Comparison of ENCODE assay signal across 21 mouse cellular contexts in the genomic region with DNA sequence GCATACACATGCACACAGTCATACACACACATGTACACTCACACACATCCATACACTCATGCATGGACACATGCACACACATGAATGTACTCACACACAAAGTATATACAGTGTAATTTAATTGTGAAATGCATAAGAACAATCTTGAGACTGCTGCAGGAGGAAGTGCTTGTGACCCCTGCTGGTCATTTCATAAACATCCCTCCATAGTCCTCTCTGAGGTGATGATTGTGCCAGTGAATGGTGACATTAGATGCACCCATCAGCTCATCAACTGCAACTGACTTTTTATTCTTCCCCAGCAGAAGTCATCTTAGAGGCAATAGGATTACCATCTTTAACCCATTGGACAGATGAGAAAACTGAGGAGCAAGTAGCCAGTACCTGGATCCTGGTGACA.
A peak's percentile ranks its signal among the peaks of the same experiment; 100 is the strongest.
DNase-seq lines count a peak whose midpoint lies in the region; ATAC-seq and TF ChIP-seq lines count a peak whose summit lies in the region.
"Had no signal": no experiment of that assay in that cellular context is flagged by ENCODE, and none has a peak within 500 bp of the region (broad histone marks: within the 10 kb centered on the region; RNA-seq: fewer than 3 reads in every experiment).

No protein-coding gene starts in this region.

- no peaks in the 10 kb centered on the region for H3K4me1 ChIP-seq in intestine, postnatal 0 days (replicated peaks; ENCODE audit: control insufficient read depth, insufficient read depth, low read length)
- H3K4me1 ChIP-seq in intestine, embryonic 15.5 days (replicated peaks) = no peaks in the 10 kb centered on the region
- H3K4me1 ChIP-seq in midbrain, embryonic 14.5 days (ENCODE audit: control insufficient read depth, insufficient read depth, low read length) = peaks cover 4% of the 10 kb centered on the region; the same call in 1 of the 2 replicates
- no peaks in the 10 kb centered on the region for H3K4me1 ChIP-seq in liver, embryonic 12.5 days
- H3K4me1 ChIP-seq: embryonic facial prominence, embryonic 13.5 days; heart, embryonic 12.5 days; limb, embryonic 15.5 days had no signal

- no peak overlapping the region for H3K27ac ChIP-seq in intestine, postnatal 0 days (ENCODE audit: low read depth, low read length)
- no peak overlapping the region for H3K27ac ChIP-seq in intestine, embryonic 15.5 days
- H3K27ac ChIP-seq in midbrain, embryonic 14.5 days (replicated peaks; ENCODE audit: low read depth, low read length) = peak overlapping the region; percentile 68
- no peak overlapping the region for H3K27ac ChIP-seq in liver, embryonic 12.5 days
- H3K27ac ChIP-seq: embryonic facial prominence, embryonic 13.5 days; limb, embryonic 15.5 days had no signal

- H3K36me3 ChIP-seq in intestine, postnatal 0 days (ENCODE audit: control insufficient read depth, insufficient read depth) = no peaks in the 10 kb centered on the region
- no peaks in the 10 kb centered on the region for H3K36me3 ChIP-seq in intestine, embryonic 15.5 days
- no peaks in the 10 kb centered on the region for H3K36me3 ChIP-seq in midbrain, embryonic 14.5 days (ENCODE audit: control insufficient read depth, insufficient read depth, low read length)
- H3K36me3 ChIP-seq in liver, embryonic 12.5 days = no peaks in the 10 kb centered on the region
- H3K36me3 ChIP-seq: embryonic facial prominence, embryonic 13.5 days; heart, embryonic 12.5 days; limb, embryonic 15.5 days had no signal

- H3K9me3 ChIP-seq in intestine, postnatal 0 days (ENCODE audit: control insufficient read depth) = no peaks in the 10 kb centered on the region
- H3K9me3 ChIP-seq in intestine, embryonic 15.5 days = no peaks in the 10 kb centered on the region
- no peaks in the 10 kb centered on the region for H3K9me3 ChIP-seq in midbrain, embryonic 14.5 days (ENCODE audit: control insufficient read depth, low read length)
- H3K9me3 ChIP-seq in liver, embryonic 12.5 days (replicated peaks) = no peaks in the 10 kb centered on the region; the same call in 1 of the 2 replicates
- H3K9me3 ChIP-seq: embryonic facial prominence, embryonic 13.5 days; heart, embryonic 12.5 days; limb, embryonic 15.5 days had no signal

- DNase-seq in thymus, postnatal 14 days = peak; percentile 26
- no peak for DNase-seq in thymus, postnatal 4 days
- DNase-seq in midbrain, embryonic 14.5 days = peak; percentile 6
- no peak for DNase-seq in testis, postnatal 10 days (ENCODE audit: low spot score)
- DNase-seq: adrenal gland, postnatal 10 days; cerebellum, adult 9-11 months; gastrocnemius, postnatal 10 days; heart, adult 11 months; heart, postnatal 14 days; liver, postnatal 0 days; lung, postnatal 10 days; right cerebral cortex, postnatal 25 days had no signal

- no peaks in the 10 kb centered on the region for H3K27me3 ChIP-seq in intestine, postnatal 0 days (replicated peaks; ENCODE audit: control insufficient read depth, insufficient read depth, low read length)
- H3K27me3 ChIP-seq in intestine, embryonic 15.5 days (replicated peaks) = no peaks in the 10 kb centered on the region
- H3K27me3 ChIP-seq in midbrain, embryonic 14.5 days (ENCODE audit: control insufficient read depth, insufficient read depth, low read length) = no peaks in the 10 kb centered on the region
- no peaks in the 10 kb centered on the region for H3K27me3 ChIP-seq in liver, embryonic 12.5 days (replicated peaks)
- H3K27me3 ChIP-seq: embryonic facial prominence, embryonic 13.5 days; heart, embryonic 12.5 days; limb, embryonic 15.5 days; Patski had no signal

- peak; percentile 18; the same call in 1 of the 2 replicates for TF ChIP-seq CTCF in intestine, postnatal 0 days (IDR thresholded peaks at IDR 0.05; ENCODE audit: low read depth)

- H3K4me3 ChIP-seq in intestine, postnatal 0 days (ENCODE audit: low read depth, low read length) = no peak overlapping the region
- no peak overlapping the region for H3K4me3 ChIP-seq in intestine, embryonic 15.5 days (replicated peaks)
- no peak overlapping the region for H3K4me3 ChIP-seq in midbrain, embryonic 14.5 days (replicated peaks; ENCODE audit: low read depth, low read length)
- H3K4me3 ChIP-seq in liver, embryonic 12.5 days = no peak overlapping the region
- H3K4me3 ChIP-seq: embryonic facial prominence, embryonic 13.5 days; heart, embryonic 12.5 days; limb, embryonic 15.5 days; myocyte had no signal

- no peak overlapping the region for H3K4me2 ChIP-seq in intestine, postnatal 0 days (replicated peaks; ENCODE audit: low read depth)
- no peak overlapping the region for H3K4me2 ChIP-seq in intestine, embryonic 15.5 days (replicated peaks)
- no peak overlapping the region for H3K4me2 ChIP-seq in midbrain, embryonic 14.5 days (ENCODE audit: low read length)
- no peak overlapping the region for H3K4me2 ChIP-seq in liver, embryonic 12.5 days
- H3K4me2 ChIP-seq: embryonic facial prominence, embryonic 13.5 days; heart, embryonic 12.5 days; limb, embryonic 15.5 days had no signal

- ATAC-seq in intestine, postnatal 0 days = no peak
- no peak for ATAC-seq in intestine, embryonic 15.5 days
- ATAC-seq in midbrain, embryonic 14.5 days (ENCODE audit: low FRiP score, low TSS enrichment) = no peak
- no peak for ATAC-seq in liver, embryonic 12.5 days
- ATAC-seq: forebrain, embryonic 14.5 days; liver, postnatal 0 days; Patski had no signal

- no peak overlapping the region for H3K9ac ChIP-seq in intestine, postnatal 0 days (ENCODE audit: low read depth, low read length)
- no peak overlapping the region for H3K9ac ChIP-seq in intestine, embryonic 15.5 days
- no peak overlapping the region for H3K9ac ChIP-seq in midbrain, embryonic 14.5 days (replicated peaks; ENCODE audit: low read length)
- H3K9ac ChIP-seq in liver, embryonic 12.5 days = no peak overlapping the region
- H3K9ac ChIP-seq: embryonic facial prominence, embryonic 13.5 days; heart, embryonic 12.5 days; limb, embryonic 15.5 days; liver, postnatal 0 days had no signal

Comparison
In these comparisons a context has a peak if more than half of its experiments do, and no peak if none do; other contexts are left out.
1. DNase-seq: peak in thymus, postnatal 14 days (single experiment) and midbrain, embryonic 14.5 days (single experiment); none in thymus, postnatal 4 days (single experiment) and testis, postnatal 10 days (single experiment).